Mouse (Mus musculus) ES-Bruce4 (cell line): ENCODE data around the gene Casz1.

Source experiments
- CTCF ChIP-seq: IDR thresholded peaks from one replicate; pipeline ENCODE4 v1.8.1; 2011; ENCODE audit warnings: low read depth, low read length
- EP300 ChIP-seq: IDR thresholded peaks from 2 replicates; pipeline ENCODE4 v1.6.1; 2011; ENCODE audit warnings: low read depth, low read length; ENCODE audit not compliant: insufficient read depth

- TF ChIP-seq CTCF (no peak), EP300 (no peak)
These were observed 114.6 kb downstream of the Casz1 start for GRCm38 (mm10) chr4:148918707-148919447.
